Mouse (Mus musculus) spleen, postnatal 10 days (tissue): ENCODE results near the gene Slc35e2.
"Not testable (repeated sequence)": the region's sequence is repeated elsewhere in the genome, so short reads cannot be mapped to it uniquely, and the experiment has no call there.

Source experiments
- DNase-seq, 2 experiments: peaks; one replicate each; pipeline ENCODE4 v3.0.0; 2021 to 2022; ENCODE audit warnings: low spot score in 2 of 2

Slc35e2 gene

GRCm38 (mm10) chr4:155624338-155625291 is 23.4 kb downstream of the Slc35e2 start, which contains the start of gene Cdk11b:
Gene Cdk11b, plus strand, starts transcription at chr4:155624854.
- peak; percentile 91 to 96 for DNase-seq

- no peak for DNase-seq
These were observed 29.1 kb downstream of the Slc35e2 start for GRCm38 (mm10) chr4:155630267-155630666.

GRCm38 (mm10) chr4:155635766-155636499 is 34.7 kb downstream of the Slc35e2 start:
- no peak for DNase-seq

GRCm38 (mm10) chr4:155643531-155643930 is 42.3 kb downstream of the Slc35e2 start:
- DNase-seq = no peak

- not testable (repeated sequence) for DNase-seq
These were observed 44.1 kb downstream of the Slc35e2 start, which contains the start of gene Gm10563 for GRCm38 (mm10) chr4:155645308-155645707. Gene Gm10563, minus strand, starts transcription at chr4:155645408.

GRCm38 (mm10) chr4:155645721-155646120 is 44.5 kb downstream of the Slc35e2 start:
- DNase-seq = no peak

DNA sequence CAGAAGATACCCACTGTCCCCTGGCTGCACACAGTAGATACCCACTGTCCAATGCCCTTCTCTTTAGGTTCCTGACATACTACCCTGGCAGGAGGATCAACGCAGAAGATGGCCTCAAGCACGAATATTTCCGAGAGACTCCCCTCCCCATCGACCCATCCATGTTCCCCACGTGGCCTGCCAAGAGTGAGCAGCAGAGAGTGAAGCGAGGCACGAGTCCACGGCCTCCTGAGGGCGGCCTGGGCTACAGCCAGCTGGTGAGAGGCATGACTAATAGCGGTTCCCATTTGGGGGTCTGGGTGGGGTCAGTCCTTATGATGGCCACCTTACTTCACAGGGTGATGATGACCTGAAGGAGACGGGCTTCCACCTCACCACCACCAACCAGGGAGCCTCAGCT is 48.1 kb downstream of the Slc35e2 start:
- DNase-seq = no peak

DNA sequence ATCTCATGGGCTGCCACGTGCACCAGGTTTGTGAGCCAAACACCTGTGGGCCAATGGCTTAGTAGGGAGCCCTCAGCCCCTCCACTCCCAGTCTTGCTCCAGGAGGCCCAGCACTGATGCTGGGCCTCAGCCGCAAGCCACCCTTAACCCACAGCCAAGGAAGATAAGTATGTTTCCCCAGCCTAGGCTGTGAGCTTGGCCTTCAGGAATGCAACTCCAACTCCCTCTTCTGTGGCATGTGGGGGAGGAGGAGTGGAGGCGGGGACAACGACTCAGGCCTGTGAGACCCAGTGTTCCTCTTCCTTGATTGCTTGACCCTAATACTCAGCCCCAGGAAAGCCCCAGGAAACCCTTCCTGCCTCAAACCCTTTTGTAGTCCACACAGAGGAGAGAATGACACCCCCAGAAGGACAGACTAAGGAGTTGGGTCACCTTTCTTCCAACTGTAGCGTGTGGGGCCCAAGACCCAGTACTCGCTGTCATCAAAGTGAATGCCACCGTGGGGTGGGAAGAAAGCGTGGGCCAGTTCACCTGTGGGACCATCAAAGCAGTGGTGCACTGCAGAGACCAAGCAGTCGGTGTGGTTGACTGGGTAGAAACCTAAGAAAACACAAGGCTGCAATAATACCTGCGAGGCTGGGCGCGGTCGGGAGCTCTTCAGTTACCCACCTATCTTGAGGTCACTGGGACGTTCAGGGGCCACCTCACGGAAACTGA is 50.5 kb downstream of the Slc35e2 start:
- no peak for DNase-seq

DNA sequence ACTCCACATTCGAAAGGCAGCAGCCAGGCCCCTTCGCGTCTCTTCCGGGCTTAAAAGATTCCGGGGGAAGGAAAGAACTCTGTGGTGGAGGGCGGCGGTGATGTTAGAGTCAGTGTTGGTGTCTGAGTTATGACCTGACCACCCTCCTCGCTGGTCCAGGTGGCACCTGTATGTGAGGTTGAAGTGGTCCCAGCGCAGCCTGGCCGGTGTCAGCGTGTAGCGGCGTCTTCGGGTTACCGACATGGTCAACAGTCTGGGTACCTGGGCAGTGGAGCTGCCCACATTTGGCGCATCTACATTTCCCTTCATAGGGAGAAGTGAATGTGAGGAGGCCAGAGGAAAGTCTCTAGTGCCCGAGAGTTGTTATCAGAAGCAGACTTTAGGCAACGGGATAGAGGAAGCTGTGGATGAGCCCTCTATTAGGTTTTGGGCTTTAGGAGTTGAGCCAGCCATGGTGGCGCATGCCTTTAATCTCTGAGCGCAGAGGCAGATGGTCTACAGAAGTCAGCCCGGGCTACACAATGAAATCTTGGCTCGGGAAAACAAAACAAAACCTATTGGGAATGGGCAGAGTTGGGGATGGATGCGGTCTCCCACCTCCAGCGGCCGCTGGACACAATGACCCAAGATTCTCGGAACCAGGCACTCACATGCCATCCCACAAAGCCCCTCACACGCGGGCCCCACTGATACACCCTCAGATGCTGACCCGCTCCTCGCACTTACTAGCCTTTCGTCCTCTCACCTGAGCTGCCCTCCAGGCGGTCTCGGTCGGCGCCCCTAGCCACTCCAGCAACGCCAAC is 51.3 kb downstream of the Slc35e2 start:
- no peak for DNase-seq

DNA sequence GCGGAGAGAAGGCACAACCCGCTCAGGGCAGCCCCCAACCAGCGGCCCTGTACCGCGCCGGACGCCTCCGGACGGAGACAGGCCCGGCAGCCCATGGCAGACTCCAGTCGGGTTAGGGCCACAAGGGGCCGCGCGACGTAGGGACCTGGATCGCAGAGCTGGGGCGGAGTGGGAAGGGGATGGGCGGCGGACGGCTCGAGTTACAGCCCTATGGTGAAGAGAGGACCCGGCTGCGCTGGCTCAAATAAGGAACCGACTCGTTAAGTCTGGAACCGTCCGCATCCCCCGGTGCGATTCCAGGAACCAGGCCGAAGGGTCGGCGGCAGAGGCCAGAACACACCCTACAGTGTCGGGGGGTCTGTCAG is 51.9 kb downstream of the Slc35e2 start, which contains the start of gene Mmp23:
Gene Mmp23 (minus strand): TSS at position 299 of the 365 bp plus-strand sequence.
- DNase-seq = peak in 1 of 2 experiments; percentile 29

DNA sequence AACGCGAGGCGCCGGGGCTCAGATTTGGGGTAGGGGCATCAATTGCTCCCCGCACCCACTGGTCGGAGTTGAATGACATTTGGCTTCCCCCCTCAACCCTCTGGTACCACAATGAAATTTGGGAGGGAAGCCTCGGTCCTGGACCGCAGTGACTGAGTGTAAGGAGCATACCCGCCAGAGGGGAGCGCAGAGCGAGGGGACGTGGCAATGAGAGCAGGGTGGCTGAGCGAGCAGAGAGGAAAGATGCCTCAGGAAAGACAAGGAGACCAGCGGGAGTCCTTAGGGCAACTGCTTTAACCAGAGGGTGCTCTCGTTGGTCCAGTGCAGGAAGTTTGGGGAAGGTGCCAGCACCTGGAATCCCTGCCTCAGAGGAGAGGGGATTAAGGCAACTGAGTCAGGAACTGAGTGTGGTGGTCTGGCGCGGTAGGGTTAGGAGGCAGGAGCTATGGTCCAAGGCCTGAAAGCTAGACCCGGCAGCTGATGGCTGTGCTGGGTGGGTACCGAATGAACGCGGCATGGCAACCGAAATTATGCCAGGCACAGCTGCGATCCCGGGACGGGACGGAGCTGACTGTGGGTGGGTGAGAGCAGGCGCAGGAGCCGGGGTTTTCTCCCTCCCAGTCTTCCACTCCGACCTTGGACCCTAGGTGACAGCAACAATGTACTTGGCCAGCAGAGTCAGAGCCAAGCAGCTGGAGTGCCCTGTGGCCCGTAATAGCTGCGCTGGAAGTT is 52.4 kb downstream of the Slc35e2 start:
- no peak for DNase-seq

GRCm38 (mm10) chr4:155654183-155654455 is 52.9 kb downstream of the Slc35e2 start:
- no peak for DNase-seq

GRCm38 (mm10) chr4:155654456-155655298 is 53.5 kb downstream of the Slc35e2 start:
- peak in 1 of 2 experiments; percentile 44 for DNase-seq

GRCm38 (mm10) chr4:155656214-155656751 is 55.1 kb downstream of the Slc35e2 start:
- DNase-seq = no peak

GRCm38 (mm10) chr4:155658961-155659360 is 57.7 kb downstream of the Slc35e2 start:
- no peak for DNase-seq

DNA sequence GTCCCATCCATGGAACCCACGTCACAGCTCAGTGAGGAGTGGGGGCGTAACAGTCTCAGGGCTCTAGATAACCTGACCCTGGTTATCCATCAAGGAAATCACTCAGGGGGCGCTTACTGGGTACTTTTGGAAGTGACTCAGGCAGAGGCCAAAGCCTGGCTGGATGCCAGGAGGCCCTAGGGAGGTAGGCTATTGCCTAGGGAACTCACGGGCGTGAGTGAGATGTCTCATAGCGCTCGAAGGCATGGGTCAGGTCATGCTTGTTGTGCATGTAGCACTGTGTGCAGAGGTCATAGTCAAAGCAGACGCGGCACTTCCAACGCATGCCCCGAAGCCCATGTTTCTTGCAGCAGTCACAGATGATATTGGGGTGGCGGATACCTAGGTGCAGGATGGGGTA is 59.4 kb downstream of the Slc35e2 start:
- DNase-seq = no peak

DNA sequence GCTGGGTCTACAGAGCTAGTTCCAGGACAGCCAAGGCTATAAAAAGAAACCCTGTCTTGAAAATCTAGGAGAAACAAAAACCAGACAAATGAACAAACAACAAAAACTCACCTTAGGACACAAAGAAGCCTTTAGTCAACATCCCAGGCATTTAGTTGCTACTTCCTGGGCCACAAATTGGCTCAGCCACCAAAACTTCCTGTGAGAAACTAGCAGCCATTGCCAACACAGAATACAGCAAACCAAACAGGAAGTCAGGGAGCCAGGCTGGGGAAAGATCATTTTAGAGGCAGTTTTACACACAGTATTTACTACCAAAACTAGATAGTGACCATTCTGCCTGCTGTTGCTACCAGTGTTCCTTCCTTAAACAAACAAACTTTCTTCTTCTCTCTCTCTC is 65.7 kb downstream of the Slc35e2 start:
- DNase-seq = no peak

DNA sequence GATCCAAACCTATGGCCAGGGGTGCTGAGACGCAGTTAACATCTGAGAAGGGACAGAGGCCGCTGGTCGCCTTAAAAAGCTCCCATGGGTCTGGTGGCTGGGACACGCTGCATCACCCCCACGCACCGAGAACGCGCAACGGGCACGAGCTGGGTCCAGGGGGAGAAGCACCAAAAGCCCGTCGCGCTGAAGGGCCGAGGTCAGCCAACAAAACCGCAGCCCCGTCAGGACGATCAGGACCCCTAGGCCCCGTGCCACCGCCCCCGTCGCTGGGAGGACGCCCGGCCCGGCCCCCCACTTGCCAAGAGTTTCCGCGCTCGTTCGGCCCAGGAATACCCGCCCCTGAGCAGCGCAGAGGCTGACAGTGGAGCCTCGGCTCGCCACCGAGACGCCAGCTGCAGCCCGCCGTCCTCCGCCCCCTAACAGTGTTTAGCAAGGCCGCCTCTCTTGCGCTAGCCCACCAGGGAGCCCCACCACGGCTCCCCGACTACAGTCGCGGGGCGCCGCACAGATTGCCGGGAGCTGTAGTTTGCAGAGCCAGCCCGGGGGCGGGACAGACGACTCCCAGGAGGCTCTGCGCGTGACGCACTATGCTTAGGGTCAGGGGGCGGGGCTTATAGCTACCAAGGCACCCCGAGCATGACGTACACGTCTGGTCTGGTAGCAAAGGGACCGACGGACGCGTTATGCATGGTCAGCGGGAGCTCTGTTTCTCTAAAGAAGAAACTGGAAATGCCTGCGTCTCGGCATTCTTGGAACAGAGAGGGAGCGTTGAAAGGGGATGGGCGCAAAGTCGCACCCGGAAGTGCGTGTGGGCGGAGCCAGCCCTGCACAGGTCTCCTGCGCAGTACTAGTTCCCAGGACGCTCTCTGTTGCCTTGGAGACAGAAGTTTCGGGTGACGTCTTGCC is 67.7 kb downstream of the Slc35e2 start, which contains the start of gene Mib2:
Gene Mib2 (minus strand): TSS at position 510 of the 909 bp plus-strand sequence.
- peak; percentile 96 to 98 for DNase-seq
